Mouse (Mus musculus): Measurements from ENCODE around the gene Mbnl2. TPM values are rescaled to one million over a fixed set of nuclear protein-coding genes. Genes with fewer than 3 reads are reported as not detected.

Mbnl2 gene
- polyA plus RNA-seq, 1 experiment from 2014 or later = 142 TPM

- Histone ChIP-seq H3K9ac (ENCODE audit: low read length) (peak overlapping the region; percentile 21), H3K27me3 (ENCODE audit: control insufficient read depth, insufficient read depth, low read length) (no peaks in the 10 kb centered on the region), H3K4me3 (ENCODE audit: low read length) (0 out of 2 replicates have a peak overlapping the region, but pooled peaks have one; percentile 0), H3K9me3 (replicated peaks; ENCODE audit: control insufficient read depth, low read length) (no peaks in the 10 kb centered on the region), H3K36me3 (ENCODE audit: control insufficient read depth, insufficient read depth) (peaks cover 5% of the 10 kb centered on the region; the same call in 1 of the 2 replicates), H3K4me1 (ENCODE audit: control insufficient read depth, insufficient read depth, low read length) (peaks cover 75% of the 10 kb centered on the region), H3K4me2 (ENCODE audit: low read depth, low read length) (peak overlapping the region; percentile 26), H3K27ac (ENCODE audit: low read length) (peak overlapping the region; percentile 83)
- ATAC-seq (replicated peaks; ENCODE audit: extremely low read depth, insufficient read depth, low FRiP score) = peak; percentile 34; the same call in 1 of the 2 replicates
- WGBS = 42% methylated on average over 12 of the region's 12 CpGs
These were observed 36.0 kb downstream of the Mbnl2 start for GRCm38 (mm10) chr14:120311330-120312097.

DNA sequence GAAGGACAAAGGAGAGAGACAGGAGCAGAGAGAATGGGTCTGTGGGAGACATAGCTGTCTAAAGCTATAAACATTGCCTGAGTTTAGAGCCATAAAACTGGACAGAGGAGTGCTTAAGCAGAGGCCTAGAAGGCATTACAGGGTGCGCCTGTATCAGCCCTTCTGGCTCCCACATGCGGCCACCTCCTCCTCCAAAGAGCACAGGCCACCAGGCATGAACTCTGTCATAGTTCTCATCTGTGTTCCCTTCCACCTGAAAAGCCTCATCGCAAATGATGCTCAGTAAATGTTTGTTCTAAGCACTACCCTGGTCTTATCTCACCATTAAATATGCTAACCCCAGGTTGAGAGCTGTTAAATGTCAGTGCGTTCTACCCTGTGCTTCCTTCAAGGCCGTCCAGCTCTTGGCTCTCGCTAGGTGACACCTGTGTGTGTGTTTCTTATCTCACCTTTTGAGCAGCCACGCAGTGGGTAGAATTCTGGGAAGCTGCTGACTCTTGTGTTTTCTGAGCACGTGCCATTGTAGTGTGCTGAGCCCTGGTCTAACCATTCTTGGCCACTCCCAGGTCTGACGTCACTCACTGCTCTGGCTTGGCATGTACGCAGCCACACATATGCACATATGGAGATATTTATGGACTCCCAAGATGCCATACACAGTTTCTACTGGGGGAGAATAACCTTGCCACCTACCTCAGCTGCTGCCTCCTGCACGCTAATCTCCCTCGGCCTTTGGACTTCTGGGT, 37.4 kb downstream of the Mbnl2 start:
- peaks cover 63% of the 10 kb centered on the region for H3K4me1 ChIP-seq (ENCODE audit: control insufficient read depth, insufficient read depth, low read length)
- peak overlapping the region; percentile 60 for H3K27ac ChIP-seq (ENCODE audit: low read length)
- no peak overlapping the region for H3K4me2 ChIP-seq (ENCODE audit: low read depth, low read length)
- ATAC-seq (replicated peaks; ENCODE audit: extremely low read depth, insufficient read depth, low FRiP score) = no peak; the same call in 1 of the 2 replicates
- H3K4me3 ChIP-seq (ENCODE audit: low read length) = no peak overlapping the region
- H3K9ac ChIP-seq (ENCODE audit: low read length) = peak overlapping the region; percentile 38; the same call in 1 of the 2 replicates
- 51% methylated on average over 12 of the region's 12 CpGs for WGBS
- peaks cover 5% of the 10 kb centered on the region; the same call in 1 of the 2 replicates for H3K36me3 ChIP-seq (ENCODE audit: control insufficient read depth, insufficient read depth)
- no peaks in the 10 kb centered on the region for H3K27me3 ChIP-seq (ENCODE audit: control insufficient read depth, insufficient read depth, low read length)
- no peaks in the 10 kb centered on the region for H3K9me3 ChIP-seq (replicated peaks; ENCODE audit: control insufficient read depth, low read length)

GRCm38 (mm10) chr14:120313466-120313865, 38.0 kb downstream of the Mbnl2 start:
- peak overlapping the region; percentile 60 for H3K27ac ChIP-seq (ENCODE audit: low read length)
- ATAC-seq (replicated peaks; ENCODE audit: extremely low read depth, insufficient read depth, low FRiP score) = no peak
- H3K36me3 ChIP-seq (ENCODE audit: control insufficient read depth, insufficient read depth) = peaks cover 5% of the 10 kb centered on the region; the same call in 1 of the 2 replicates
- H3K27me3 ChIP-seq (ENCODE audit: control insufficient read depth, insufficient read depth, low read length) = no peaks in the 10 kb centered on the region
- no peak overlapping the region for H3K4me3 ChIP-seq (ENCODE audit: low read length)
- H3K9ac ChIP-seq (ENCODE audit: low read length) = no peak overlapping the region
- 64% methylated on average over 8 of the region's 8 CpGs for WGBS
- H3K9me3 ChIP-seq (replicated peaks; ENCODE audit: control insufficient read depth, low read length) = no peaks in the 10 kb centered on the region
- H3K4me2 ChIP-seq (ENCODE audit: low read depth, low read length) = no peak overlapping the region
- H3K4me1 ChIP-seq (ENCODE audit: control insufficient read depth, insufficient read depth, low read length) = peaks cover 59% of the 10 kb centered on the region

- Histone ChIP-seq H3K4me2 (ENCODE audit: low read depth, low read length) (no peak overlapping the region), H3K9ac (ENCODE audit: low read length) (no peak overlapping the region), H3K4me3 (ENCODE audit: low read length) (no peak overlapping the region), H3K9me3 (replicated peaks; ENCODE audit: control insufficient read depth, low read length) (no peaks in the 10 kb centered on the region), H3K4me1 (ENCODE audit: control insufficient read depth, insufficient read depth, low read length) (peaks cover 54% of the 10 kb centered on the region), H3K27me3 (ENCODE audit: control insufficient read depth, insufficient read depth, low read length) (no peaks in the 10 kb centered on the region), H3K27ac (ENCODE audit: low read length) (no peak overlapping the region), H3K36me3 (ENCODE audit: control insufficient read depth, insufficient read depth) (peaks cover 5% of the 10 kb centered on the region; the same call in 1 of the 2 replicates)
- no peak for ATAC-seq (replicated peaks; ENCODE audit: extremely low read depth, insufficient read depth, low FRiP score)
- WGBS = 71% methylated on average over 5 of the region's 5 CpGs
These were observed 40.3 kb downstream of the Mbnl2 start for GRCm38 (mm10) chr14:120315721-120316120.

DNA sequence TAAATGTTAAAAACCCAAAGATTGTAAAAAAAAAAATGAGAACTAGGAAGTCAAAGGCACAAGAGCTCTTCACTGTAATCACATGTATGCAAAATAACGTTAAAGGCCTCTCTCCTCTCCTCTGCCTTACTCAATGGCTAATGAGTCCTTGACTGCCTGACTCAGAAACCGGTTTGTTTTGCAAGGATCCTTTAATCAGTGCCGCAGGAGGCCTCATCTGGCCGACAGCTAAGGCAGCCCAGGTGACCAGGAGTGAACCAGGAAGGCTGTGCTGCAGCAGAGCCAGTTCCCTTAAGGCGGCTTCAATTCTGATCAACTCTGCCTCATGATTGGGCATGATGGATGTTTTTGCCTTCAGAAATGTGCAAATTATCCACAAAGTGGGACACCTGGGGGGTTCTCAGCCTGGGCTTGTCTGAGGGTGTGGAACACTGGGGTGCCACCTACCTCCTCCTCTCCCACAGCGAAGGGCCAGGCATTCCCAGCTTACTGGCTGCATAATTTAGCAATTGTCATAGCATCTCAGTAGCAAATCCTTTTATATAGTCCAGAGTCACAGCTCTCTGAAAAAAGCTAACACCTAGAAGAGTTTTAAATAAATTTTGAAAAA, 43.0 kb downstream of the Mbnl2 start:
- Histone ChIP-seq H3K9ac (ENCODE audit: low read length) (no peak overlapping the region), H3K4me3 (ENCODE audit: low read length) (no peak overlapping the region), H3K9me3 (replicated peaks; ENCODE audit: control insufficient read depth, low read length) (no peaks in the 10 kb centered on the region), H3K4me2 (ENCODE audit: low read depth, low read length) (no peak overlapping the region), H3K27me3 (ENCODE audit: control insufficient read depth, insufficient read depth, low read length) (no peaks in the 10 kb centered on the region), H3K4me1 (ENCODE audit: control insufficient read depth, insufficient read depth, low read length) (peaks cover 42% of the 10 kb centered on the region), H3K36me3 (ENCODE audit: control insufficient read depth, insufficient read depth) (peaks cover 5% of the 10 kb centered on the region; the same call in 1 of the 2 replicates), H3K27ac (ENCODE audit: low read length) (no peak overlapping the region)
- ATAC-seq (replicated peaks; ENCODE audit: extremely low read depth, insufficient read depth, low FRiP score) = no peak
- 56% methylated on average over 6 of the region's 6 CpGs for WGBS

- no peak for ATAC-seq (replicated peaks; ENCODE audit: extremely low read depth, insufficient read depth, low FRiP score)
- peaks cover 3% of the 10 kb centered on the region; the same call in 1 of the 2 replicates for H3K36me3 ChIP-seq (ENCODE audit: control insufficient read depth, insufficient read depth)
- H3K4me3 ChIP-seq (ENCODE audit: low read length) = no peak overlapping the region
- no peaks in the 10 kb centered on the region for H3K9me3 ChIP-seq (replicated peaks; ENCODE audit: control insufficient read depth, low read length)
- peaks cover 39% of the 10 kb centered on the region for H3K4me1 ChIP-seq (ENCODE audit: control insufficient read depth, insufficient read depth, low read length)
- H3K27ac ChIP-seq (ENCODE audit: low read length) = no peak overlapping the region
- H3K27me3 ChIP-seq (ENCODE audit: control insufficient read depth, insufficient read depth, low read length) = no peaks in the 10 kb centered on the region
- no peak overlapping the region for H3K4me2 ChIP-seq (ENCODE audit: low read depth, low read length)
- 70% methylated on average over 9 of the region's 9 CpGs for WGBS
- H3K9ac ChIP-seq (ENCODE audit: low read length) = no peak overlapping the region
These were observed 43.7 kb downstream of the Mbnl2 start for GRCm38 (mm10) chr14:120318974-120319731.

DNA sequence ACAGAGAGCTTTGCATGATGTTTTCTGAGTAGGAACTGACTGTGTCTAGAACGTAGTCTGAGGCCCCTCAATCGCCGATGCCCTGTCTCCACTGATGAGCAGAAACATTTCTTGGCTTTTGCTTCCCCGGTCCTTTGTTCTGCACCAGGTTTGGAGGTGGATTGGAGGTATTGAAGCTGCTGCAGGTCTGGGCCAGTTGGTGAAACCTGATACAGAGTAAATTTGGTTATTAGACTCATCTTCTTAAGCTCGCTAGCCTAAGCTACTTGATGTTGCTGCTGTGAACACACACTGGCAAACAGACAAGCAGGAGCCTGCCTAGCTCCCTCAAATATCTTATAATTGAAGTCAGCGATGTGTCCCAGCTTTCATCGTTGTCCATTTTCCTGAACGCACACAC, 46.6 kb downstream of the Mbnl2 start:
- Histone ChIP-seq H3K9me3 (replicated peaks; ENCODE audit: control insufficient read depth, low read length) (no peaks in the 10 kb centered on the region), H3K36me3 (ENCODE audit: control insufficient read depth, insufficient read depth) (no peaks in the 10 kb centered on the region), H3K4me1 (ENCODE audit: control insufficient read depth, insufficient read depth, low read length) (peaks cover 43% of the 10 kb centered on the region), H3K9ac (ENCODE audit: low read length) (no peak overlapping the region), H3K27me3 (ENCODE audit: control insufficient read depth, insufficient read depth, low read length) (no peaks in the 10 kb centered on the region), H3K4me3 (ENCODE audit: low read length) (no peak overlapping the region), H3K4me2 (ENCODE audit: low read depth, low read length) (no peak overlapping the region), H3K27ac (ENCODE audit: low read length) (no peak overlapping the region)
- WGBS = 88% methylated on average over 8 of the region's 8 CpGs
- ATAC-seq (replicated peaks; ENCODE audit: extremely low read depth, insufficient read depth, low FRiP score) = no peak

DNA sequence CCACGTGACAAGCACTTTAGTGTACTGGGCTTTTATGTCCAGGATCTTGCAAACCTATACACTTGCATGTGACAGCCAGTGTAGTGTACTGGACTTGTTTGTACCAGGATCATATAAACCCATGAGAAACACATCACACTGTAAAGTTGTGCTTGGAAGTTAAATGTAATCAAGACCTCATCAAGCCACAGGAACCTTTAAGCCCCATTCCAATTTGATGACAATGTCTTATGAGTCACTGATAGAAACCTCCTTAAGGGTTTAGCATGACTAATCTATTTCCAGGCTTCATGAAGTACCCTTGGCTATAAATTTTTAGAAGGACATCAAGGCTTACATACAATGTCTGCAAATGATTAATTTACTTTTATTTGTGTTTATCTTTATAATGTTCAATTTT, 47.6 kb downstream of the Mbnl2 start:
- H3K36me3 ChIP-seq (ENCODE audit: control insufficient read depth, insufficient read depth) = no peaks in the 10 kb centered on the region
- no peaks in the 10 kb centered on the region for H3K9me3 ChIP-seq (replicated peaks; ENCODE audit: control insufficient read depth, low read length)
- H3K4me3 ChIP-seq (ENCODE audit: low read length) = no peak overlapping the region
- no peak overlapping the region for H3K9ac ChIP-seq (ENCODE audit: low read length)
- H3K27ac ChIP-seq (ENCODE audit: low read length) = no peak overlapping the region
- no peak overlapping the region for H3K4me2 ChIP-seq (ENCODE audit: low read depth, low read length)
- no peaks in the 10 kb centered on the region for H3K27me3 ChIP-seq (ENCODE audit: control insufficient read depth, insufficient read depth, low read length)
- WGBS = 58% methylated on average over 1 of the region's 1 CpGs
- H3K4me1 ChIP-seq (ENCODE audit: control insufficient read depth, insufficient read depth, low read length) = peaks cover 47% of the 10 kb centered on the region
- ATAC-seq (replicated peaks; ENCODE audit: extremely low read depth, insufficient read depth, low FRiP score) = no peak
